Mouse (Mus musculus): ENCODE data around the gene Gm17190. TPM values are rescaled to one million over a fixed set of nuclear protein-coding genes. Genes with fewer than 3 reads are reported as not detected.
"Not testable (repeated sequence)": the region's sequence is repeated elsewhere in the genome, so short reads cannot be mapped to it uniquely, and the experiment has no call there.

Gene Gm17190
- polyA plus RNA-seq (2015; fragmentation: Nextera tagmentation; extraction: Ambion mirVana) = 0.15 and 0.21 TPM in 2 replicates

DNA sequence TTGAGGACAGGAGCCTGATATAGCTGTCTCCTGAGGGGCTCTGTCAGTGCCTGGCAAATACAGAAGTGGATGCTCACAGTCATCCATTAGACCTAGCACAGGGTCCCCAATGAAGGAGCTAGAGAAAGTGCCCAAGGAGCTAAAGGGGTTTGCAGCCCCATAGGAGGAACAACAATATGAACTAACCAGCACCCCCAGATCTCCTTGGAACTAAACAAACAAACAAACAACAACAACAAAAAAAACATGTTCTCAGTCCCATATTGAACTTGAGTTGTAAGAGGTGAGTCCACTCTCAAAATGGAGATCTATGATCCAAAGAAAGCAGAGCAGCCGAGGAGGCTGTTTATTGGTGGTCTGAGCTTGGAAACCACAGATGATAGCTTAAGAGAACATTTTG lies at the start of gene Gm17190:
TSS of gene Gm17190 (plus strand) at position 301 of the 400 bp plus-strand sequence.
- H3K27ac ChIP-seq; H3K4me2 ChIP-seq; H3K4me3 ChIP-seq (replicated peaks); H3K27me3 ChIP-seq (replicated peaks); ATAC-seq (ENCODE audit: insufficient read depth, low FRiP score, low read depth); H3K4me1 ChIP-seq; H3K9me3 ChIP-seq; H3K9ac ChIP-seq; H3K36me3 ChIP-seq: not testable (repeated sequence)
- 90% methylated on average over 1 of the region's 1 CpGs for WGBS

DNA sequence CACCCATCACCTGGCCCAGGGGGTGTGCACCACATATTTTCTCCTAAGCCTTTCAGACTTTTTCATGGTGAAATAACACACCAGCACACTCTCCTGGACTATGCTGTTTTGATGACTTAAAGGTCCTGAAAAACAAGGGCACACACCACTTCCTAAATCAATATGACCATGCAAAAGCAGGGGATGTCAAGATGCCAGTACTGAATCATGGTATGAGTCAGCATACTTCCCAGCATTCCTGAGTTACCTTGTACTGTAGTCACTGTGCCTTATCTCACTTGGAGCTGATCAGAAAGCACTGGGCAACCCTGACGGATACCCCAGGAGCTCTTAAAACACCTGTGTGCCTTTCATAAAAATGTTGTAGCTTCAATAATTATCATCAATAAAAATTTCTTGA lies 42.3 kb upstream of the Gm17190 start:
- WGBS = 57% methylated on average over 1 of the region's 1 CpGs
- Histone ChIP-seq H3K9me3 (no peaks in the 10 kb centered on the region), H3K27ac (no peak overlapping the region), H3K27me3 (replicated peaks) (no peaks in the 10 kb centered on the region), H3K4me3 (replicated peaks) (no peak overlapping the region), H3K4me1 (no peaks in the 10 kb centered on the region), H3K36me3 (no peaks in the 10 kb centered on the region), H3K4me2 (no peak overlapping the region), H3K9ac (no peak overlapping the region)
- ATAC-seq (ENCODE audit: insufficient read depth, low FRiP score, low read depth) = no peak

DNA sequence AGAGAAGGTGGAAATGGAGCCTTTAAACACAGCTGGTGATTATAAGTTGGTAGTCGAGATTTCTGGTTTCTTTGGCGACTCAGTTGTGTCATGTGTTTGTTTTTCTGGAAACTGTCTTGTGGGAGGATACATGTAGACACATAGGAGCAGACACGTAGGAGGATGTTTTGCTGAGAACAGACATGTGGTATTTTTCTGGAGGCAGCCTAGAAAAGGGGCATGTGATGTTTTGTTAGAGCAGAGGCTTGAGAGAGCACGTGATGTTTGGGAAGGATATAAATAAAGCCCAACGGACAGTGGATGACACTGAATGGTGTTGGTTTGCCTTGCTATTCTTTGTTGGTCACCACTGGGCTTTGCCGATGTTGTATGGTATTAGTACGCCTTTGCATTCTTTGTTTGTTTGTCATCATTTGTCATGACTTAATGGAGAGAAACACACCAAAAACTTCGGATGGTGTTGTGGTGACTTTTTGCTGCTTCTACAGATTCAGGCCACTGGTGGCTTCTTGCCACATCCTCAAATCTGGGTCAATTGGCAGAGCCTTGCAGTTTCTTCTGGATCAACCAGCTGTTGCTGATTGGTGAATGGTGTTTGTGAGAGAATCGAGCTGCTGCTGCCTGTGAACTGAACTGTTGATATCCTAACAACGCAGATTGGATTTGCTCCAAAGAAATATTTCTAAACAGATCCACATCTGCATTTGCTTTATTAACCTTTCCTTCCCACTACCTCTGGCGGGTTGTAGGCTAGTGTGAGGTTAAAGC lies 41.4 kb upstream of the Gm17190 start:
- Histone ChIP-seq H3K27me3 (replicated peaks) (no peaks in the 10 kb centered on the region), H3K27ac (no peak overlapping the region), H3K9ac (no peak overlapping the region), H3K4me3 (replicated peaks) (no peak overlapping the region), H3K4me1 (no peaks in the 10 kb centered on the region), H3K4me2 (no peak overlapping the region), H3K9me3 (no peaks in the 10 kb centered on the region), H3K36me3 (no peaks in the 10 kb centered on the region)
- no peak for ATAC-seq (ENCODE audit: insufficient read depth, low FRiP score, low read depth)
- WGBS = 67% methylated on average over 11 of the region's 11 CpGs

DNA sequence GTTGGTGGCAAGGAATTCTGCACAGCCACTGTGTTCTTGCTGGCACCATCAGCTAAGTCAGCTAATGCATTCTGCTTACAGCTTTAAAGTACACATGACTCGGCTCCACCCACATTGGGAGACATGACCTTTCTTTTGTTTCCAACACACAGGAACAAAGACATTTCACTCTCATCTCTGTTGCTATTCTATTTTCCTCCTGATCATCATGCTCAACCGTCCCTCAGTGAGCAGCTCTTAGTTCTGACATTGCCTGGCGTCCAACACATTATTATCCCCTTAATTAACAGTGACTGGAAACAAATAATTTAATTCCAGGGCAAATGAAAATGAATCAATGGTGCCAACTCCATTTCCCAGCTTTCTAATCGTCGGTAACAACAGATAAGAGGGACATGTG lies 36.5 kb upstream of the Gm17190 start:
- no peak overlapping the region for H3K4me3 ChIP-seq (replicated peaks)
- H3K9me3 ChIP-seq = no peaks in the 10 kb centered on the region
- H3K4me2 ChIP-seq = no peak overlapping the region
- H3K27me3 ChIP-seq (replicated peaks) = no peaks in the 10 kb centered on the region
- H3K36me3 ChIP-seq = no peaks in the 10 kb centered on the region
- 61% methylated on average over 5 of the region's 5 CpGs for WGBS
- no peak overlapping the region for H3K27ac ChIP-seq
- no peaks in the 10 kb centered on the region for H3K4me1 ChIP-seq
- ATAC-seq (ENCODE audit: insufficient read depth, low FRiP score, low read depth) = no peak
- H3K9ac ChIP-seq = no peak overlapping the region

DNA sequence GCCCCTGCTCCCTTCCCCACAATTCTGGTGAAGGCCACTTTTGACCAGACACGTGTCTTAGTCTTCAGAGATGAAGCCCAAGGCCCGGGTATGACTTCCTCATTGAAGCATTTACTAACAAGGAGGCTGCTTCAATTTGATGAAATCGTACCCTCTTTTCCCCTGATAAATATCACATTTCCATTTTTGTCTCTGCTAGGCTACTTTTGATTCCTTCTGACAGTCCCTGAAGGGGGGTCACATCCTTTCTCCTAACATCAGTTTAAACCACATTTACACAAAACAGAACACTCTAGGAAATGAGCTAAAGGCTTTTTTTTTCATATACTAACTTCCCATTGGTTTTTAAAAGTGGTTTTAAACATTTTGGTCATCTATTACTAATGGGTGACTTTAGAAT lies 29.1 kb upstream of the Gm17190 start:
- Histone ChIP-seq H3K9me3 (no peaks in the 10 kb centered on the region), H3K4me1 (no peaks in the 10 kb centered on the region), H3K27ac (no peak overlapping the region), H3K27me3 (replicated peaks) (no peaks in the 10 kb centered on the region), H3K36me3 (no peaks in the 10 kb centered on the region), H3K9ac (no peak overlapping the region), H3K4me2 (no peak overlapping the region), H3K4me3 (replicated peaks) (no peak overlapping the region)
- WGBS = 75% methylated on average over 3 of the region's 3 CpGs
- no peak for ATAC-seq (ENCODE audit: insufficient read depth, low FRiP score, low read depth)

DNA sequence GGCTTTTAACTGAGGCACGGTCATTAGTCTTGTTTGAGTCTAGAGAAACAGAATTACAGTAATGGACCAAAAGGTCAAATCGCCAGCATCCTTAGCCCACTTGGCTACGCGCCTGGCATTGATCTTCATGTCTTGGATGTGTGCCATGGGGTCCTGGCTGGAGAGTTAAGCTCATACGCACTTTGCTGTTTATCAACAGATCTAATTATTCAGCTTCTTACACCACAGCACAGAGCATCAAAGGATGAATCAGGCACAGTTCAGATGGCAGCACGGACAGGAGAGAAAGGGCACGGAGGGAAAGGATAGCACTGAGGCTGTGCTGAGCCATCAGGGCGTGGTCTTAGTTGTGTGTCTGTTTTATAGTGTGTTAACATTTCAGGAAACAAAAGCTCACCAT lies 8.3 kb upstream of the Gm17190 start:
- Histone ChIP-seq H3K9ac (no peak overlapping the region), H3K27ac (no peak overlapping the region), H3K4me3 (replicated peaks) (no peak overlapping the region), H3K36me3 (no peaks in the 10 kb centered on the region), H3K27me3 (replicated peaks) (no peaks in the 10 kb centered on the region), H3K9me3 (no peaks in the 10 kb centered on the region), H3K4me1 (no peaks in the 10 kb centered on the region), H3K4me2 (no peak overlapping the region)
- WGBS = 39% methylated on average over 8 of the region's 8 CpGs
- ATAC-seq (ENCODE audit: insufficient read depth, low FRiP score, low read depth) = no peak

DNA sequence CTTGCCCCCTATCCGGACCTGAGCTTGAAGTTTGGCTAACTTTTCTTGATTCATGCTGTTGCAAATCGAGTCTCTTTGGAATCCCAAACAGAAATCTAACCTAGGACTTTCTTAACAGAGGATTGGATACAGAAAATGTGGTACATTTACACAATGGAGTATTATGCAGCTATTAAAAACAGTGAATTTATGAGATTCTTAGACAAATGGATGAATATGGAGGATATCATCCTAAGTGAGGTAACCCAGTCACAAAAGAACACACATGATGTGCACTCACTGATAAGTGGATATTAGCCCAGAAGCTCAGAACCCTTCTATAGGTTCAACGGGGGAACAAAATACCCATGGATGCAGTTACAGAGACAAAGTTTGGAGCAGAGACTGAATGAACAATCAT lies 578 bp upstream of the Gm17190 start, which contains the start of gene Gm20075:
TSS of gene Gm20075 (minus strand) at position 101 of the 400 bp plus-strand sequence.
- not testable (repeated sequence) for H3K9me3 ChIP-seq; H3K27ac ChIP-seq; ATAC-seq (ENCODE audit: insufficient read depth, low FRiP score, low read depth); H3K4me3 ChIP-seq (replicated peaks); H3K36me3 ChIP-seq; H3K9ac ChIP-seq; H3K4me1 ChIP-seq; H3K4me2 ChIP-seq; H3K27me3 ChIP-seq (replicated peaks)
- WGBS = 81% methylated on average over 3 of the region's 3 CpGs

DNA sequence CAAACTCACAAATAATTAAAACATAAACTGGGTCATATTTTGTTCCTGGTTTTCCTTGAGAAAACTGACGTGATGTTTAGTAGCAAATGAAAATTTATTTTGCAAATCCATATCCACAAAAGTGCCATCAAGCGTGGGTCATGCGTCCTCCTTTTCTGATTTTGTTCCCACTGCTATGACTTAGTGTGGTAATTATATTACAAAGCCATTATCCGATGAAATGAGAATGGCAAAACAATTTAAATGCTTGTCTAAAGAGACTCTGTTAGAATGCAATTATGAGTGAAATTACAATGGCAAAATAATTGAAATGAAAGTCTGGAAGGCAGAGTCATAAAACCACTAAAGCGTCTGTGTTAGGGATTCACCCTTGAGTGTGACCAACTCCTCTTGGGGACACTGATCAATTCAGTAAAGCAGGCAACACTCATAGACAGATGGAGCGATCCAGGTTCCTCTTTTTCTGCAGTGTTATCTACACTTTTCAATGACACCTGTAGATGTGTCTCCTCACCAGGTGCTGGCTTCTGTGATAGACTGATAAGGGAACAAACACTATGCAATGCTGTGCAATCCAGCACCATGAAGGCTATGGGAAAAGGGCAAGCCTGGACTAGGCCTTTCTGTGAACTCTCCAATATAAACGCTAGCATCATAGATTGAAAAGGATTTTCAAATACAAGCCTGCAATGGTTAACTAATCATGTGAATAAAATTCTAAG lies 3.9 kb downstream of the Gm17190 start:
- no peaks in the 10 kb centered on the region for H3K4me1 ChIP-seq
- WGBS = 75% methylated on average over 7 of the region's 7 CpGs
- ATAC-seq (ENCODE audit: insufficient read depth, low FRiP score, low read depth) = no peak

DNA sequence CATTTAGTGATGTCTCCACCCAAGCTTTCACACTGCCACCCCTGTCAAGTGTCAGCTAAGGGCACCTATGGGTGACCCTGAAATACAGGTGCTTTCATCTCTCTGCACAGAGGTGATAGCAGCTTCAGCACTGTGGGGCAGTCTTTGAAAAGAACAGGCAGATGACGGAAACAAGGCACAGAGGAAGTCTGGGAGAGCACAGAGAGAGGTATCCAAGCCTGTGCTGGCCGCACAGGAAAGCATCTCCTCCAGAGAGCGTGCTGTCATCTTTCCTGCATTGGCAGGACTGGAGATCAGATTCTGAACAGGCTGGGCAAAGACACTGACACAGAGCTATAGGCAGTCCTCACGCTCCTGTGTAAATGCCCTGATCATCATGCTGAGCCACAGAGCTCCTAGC lies 9.1 kb downstream of the Gm17190 start:
- Histone ChIP-seq H3K27ac (no peak overlapping the region), H3K9ac (no peak overlapping the region), H3K4me1 (no peaks in the 10 kb centered on the region), H3K27me3 (replicated peaks) (no peaks in the 10 kb centered on the region), H3K9me3 (no peaks in the 10 kb centered on the region), H3K4me2 (no peak overlapping the region), H3K4me3 (replicated peaks) (no peak overlapping the region), H3K36me3 (no peaks in the 10 kb centered on the region)
- no peak for ATAC-seq (ENCODE audit: insufficient read depth, low FRiP score, low read depth)
- 72% methylated on average over 4 of the region's 4 CpGs for whole genome bisulfite sequencing

More for the DNA sequence above, 3.9 kb downstream of the Gm17190 start:
- Histone ChIP-seq H3K36me3 (no peaks in the 10 kb centered on the region), H3K9ac (no peak overlapping the region), H3K9me3 (no peaks in the 10 kb centered on the region), H3K4me3 (replicated peaks) (no peak overlapping the region), H3K27ac (no peak overlapping the region), H3K4me2 (no peak overlapping the region), H3K27me3 (replicated peaks) (no peaks in the 10 kb centered on the region)

DNA sequence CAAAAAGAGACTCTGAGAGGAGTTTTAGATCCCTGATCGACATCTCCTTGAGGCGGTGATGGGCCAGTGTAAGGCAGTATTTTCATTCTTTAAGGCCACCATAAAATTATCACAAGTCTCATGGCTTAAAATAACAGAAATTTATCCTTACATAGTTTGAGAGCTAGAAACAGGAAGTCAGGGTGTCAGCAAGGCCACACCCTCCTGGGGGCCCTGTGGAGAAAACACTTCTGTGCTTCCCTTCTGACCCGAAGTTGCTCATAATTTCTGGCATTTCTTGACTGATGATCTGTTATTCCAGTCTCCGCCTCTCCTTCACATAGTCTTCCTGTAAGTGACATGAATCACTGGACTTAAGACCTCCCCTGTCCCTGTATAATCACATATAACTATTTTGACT lies 24.5 kb downstream of the Gm17190 start:
- H3K9ac ChIP-seq = no peak overlapping the region
- H3K36me3 ChIP-seq = no peaks in the 10 kb centered on the region
- H3K4me3 ChIP-seq (replicated peaks) = no peak overlapping the region
- ATAC-seq (ENCODE audit: insufficient read depth, low FRiP score, low read depth) = no peak
- H3K27me3 ChIP-seq (replicated peaks) = no peaks in the 10 kb centered on the region
- no peak overlapping the region for H3K4me2 ChIP-seq
- no peaks in the 10 kb centered on the region for H3K9me3 ChIP-seq
- no peaks in the 10 kb centered on the region for H3K4me1 ChIP-seq
- no peak overlapping the region for H3K27ac ChIP-seq
- 63% methylated on average over 4 of the region's 4 CpGs for WGBS

DNA sequence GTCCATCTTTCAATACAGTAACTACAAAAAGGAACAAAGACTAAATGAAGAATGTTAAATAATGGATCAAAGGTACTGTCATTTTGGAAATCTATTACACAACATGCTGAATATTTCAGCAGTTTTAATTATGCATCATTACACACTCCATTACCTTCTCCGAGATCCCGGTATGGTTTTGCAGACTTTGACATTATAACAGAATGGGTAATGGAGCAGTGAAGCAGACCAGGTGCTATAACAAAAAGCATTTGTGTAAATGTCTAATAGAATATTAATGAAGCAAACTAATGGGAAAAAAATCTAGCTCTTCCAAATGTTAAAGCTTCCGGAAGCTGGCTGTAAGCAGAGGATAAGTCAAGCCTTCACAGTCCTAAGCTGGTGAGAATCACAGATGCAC lies 28.9 kb downstream of the Gm17190 start:
- Histone ChIP-seq H3K27ac (no peak overlapping the region), H3K9ac (no peak overlapping the region), H3K4me1 (no peaks in the 10 kb centered on the region), H3K27me3 (replicated peaks) (no peaks in the 10 kb centered on the region), H3K36me3 (no peaks in the 10 kb centered on the region), H3K4me2 (no peak overlapping the region), H3K9me3 (no peaks in the 10 kb centered on the region), H3K4me3 (replicated peaks) (no peak overlapping the region)
- no peak for ATAC-seq (ENCODE audit: insufficient read depth, low FRiP score, low read depth)
- WGBS = 86% methylated on average over 3 of the region's 3 CpGs

DNA sequence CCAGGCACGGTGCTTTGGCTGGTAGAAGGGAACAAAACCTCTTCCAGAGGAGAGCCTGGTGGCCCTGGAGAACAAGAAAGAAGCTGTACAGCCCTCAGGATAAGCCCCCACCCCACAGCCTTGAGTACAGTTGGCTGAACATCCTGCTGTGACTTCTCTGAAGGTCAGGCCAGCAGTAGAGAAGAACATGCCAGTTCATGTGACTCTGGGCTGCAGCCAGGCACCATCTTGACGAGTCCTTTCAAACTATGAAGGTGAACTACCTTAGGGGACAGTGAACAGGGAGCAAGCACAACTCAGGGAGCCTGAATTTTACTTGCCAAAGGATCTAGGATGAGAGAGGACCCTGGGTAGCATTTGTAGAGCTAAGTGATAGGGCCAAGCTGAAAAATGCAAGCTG lies 30.9 kb downstream of the Gm17190 start:
- no peak for ATAC-seq (ENCODE audit: insufficient read depth, low FRiP score, low read depth)
- no peak overlapping the region for H3K9ac ChIP-seq
- no peak overlapping the region for H3K4me3 ChIP-seq (replicated peaks)
- H3K36me3 ChIP-seq = no peaks in the 10 kb centered on the region
- 76% methylated on average over 2 of the region's 2 CpGs for WGBS
- H3K4me2 ChIP-seq = no peak overlapping the region
- H3K9me3 ChIP-seq = no peaks in the 10 kb centered on the region
- H3K27ac ChIP-seq = no peak overlapping the region
- H3K27me3 ChIP-seq (replicated peaks) = no peaks in the 10 kb centered on the region
- H3K4me1 ChIP-seq = no peaks in the 10 kb centered on the region
